Mouse (Mus musculus): Measurements from ENCODE around the gene Nmnat1. TPM values are rescaled to one million over a fixed set of nuclear protein-coding genes. Genes with fewer than 3 reads are reported as not detected.
"Not testable (repeated sequence)": the region's sequence is repeated elsewhere in the genome, so short reads cannot be mapped to it uniquely, and the experiment has no call there.

Nmnat1 gene
- total RNA-seq, 1 experiment from 2014 or later = 4.3 TPM

- ATAC-seq (ENCODE audit: extremely low read depth, insufficient number of reproducible peaks, low FRiP score, poor library complexity, severe bottlenecking) = no peak
Measured at GRCm38 (mm10) chr4:149498901-149499300, 13.9 kb upstream of the Nmnat1 start.

- no peak for ATAC-seq (ENCODE audit: extremely low read depth, insufficient number of reproducible peaks, low FRiP score, poor library complexity, severe bottlenecking)
Measured at GRCm38 (mm10) chr4:149496612-149497011, 11.6 kb upstream of the Nmnat1 start.

GRCm38 (mm10) chr4:149491151-149491550 is 6.1 kb upstream of the Nmnat1 start:
- ATAC-seq (ENCODE audit: extremely low read depth, insufficient number of reproducible peaks, low FRiP score, poor library complexity, severe bottlenecking) = no peak

GRCm38 (mm10) chr4:149489415-149490240 is 4.6 kb upstream of the Nmnat1 start:
- no peak for ATAC-seq (ENCODE audit: extremely low read depth, insufficient number of reproducible peaks, low FRiP score, poor library complexity, severe bottlenecking)

- ATAC-seq (ENCODE audit: extremely low read depth, insufficient number of reproducible peaks, low FRiP score, poor library complexity, severe bottlenecking) = no peak
Measured at GRCm38 (mm10) chr4:149487729-149488128, 2.7 kb upstream of the Nmnat1 start.

DNA sequence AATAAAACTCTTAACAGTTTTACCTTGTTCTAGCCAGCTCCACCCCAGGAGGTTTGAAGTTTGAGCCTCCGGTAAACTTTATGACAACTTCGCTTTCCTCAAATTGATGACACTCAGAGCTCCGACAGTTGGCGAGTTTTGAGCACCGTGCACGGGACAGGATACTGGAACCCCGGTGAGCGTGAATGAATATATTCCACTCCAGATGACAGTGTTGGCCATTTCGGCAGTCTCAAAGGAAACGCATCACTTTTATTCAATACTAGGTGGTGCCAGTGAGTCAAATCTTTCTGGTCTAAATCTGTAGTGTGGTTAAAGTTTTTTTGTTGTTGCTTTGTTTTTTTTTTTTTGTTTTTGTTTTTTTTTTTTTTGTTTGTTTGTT is 814 bp upstream of the Nmnat1 start:
- no peak for ATAC-seq (ENCODE audit: extremely low read depth, insufficient number of reproducible peaks, low FRiP score, poor library complexity, severe bottlenecking)

DNA sequence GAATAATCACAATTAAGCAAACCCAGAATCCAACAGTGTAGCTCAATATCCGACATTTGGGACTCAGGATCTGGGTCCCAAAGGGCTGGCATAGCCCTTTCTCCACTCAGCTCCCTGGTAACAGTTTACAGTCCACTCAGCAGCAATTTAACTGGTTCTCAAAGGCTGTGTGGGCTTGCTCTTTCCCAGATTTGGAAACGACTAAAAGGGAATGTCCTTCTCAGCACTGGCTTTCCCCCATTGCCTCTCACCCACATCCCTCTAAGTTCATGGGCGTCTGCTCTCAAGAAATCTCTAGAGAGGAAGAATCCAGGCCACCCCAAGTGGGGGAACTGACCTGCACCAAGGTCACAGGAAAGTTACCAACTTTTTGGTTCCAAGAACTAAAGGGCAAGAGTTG is 436 bp downstream of the Nmnat1 start:
- no peak for ATAC-seq (ENCODE audit: extremely low read depth, insufficient number of reproducible peaks, low FRiP score, poor library complexity, severe bottlenecking)

DNA sequence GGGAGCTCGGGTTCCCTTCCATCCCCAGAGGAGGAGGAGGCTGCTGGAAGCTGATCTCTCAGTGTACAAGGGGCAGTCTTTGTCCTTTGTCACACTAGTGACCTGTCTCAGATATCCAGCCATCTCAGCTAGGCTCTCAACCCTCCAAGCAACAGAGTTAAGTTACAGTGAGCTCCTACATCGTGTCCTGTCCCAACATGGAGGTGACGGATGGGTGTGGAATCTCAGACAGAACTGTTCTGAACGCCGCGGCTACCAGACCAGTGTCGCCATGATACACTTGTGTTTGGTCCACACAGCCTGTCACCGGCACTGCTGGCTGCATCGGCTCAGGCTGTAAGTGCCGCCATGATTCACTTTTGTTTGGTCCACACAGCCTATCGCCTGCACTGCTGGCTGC is 7.9 kb downstream of the Nmnat1 start, which contains the start of gene Tmem274:
TSS of gene Tmem274 (plus strand) at position 301 of the 400 bp plus-strand sequence.
- no peak for ATAC-seq (ENCODE audit: extremely low read depth, insufficient number of reproducible peaks, low FRiP score, poor library complexity, severe bottlenecking)

GRCm38 (mm10) chr4:149475096-149475495 is 9.9 kb downstream of the Nmnat1 start:
- ATAC-seq (ENCODE audit: extremely low read depth, insufficient number of reproducible peaks, low FRiP score, poor library complexity, severe bottlenecking) = no peak

GRCm38 (mm10) chr4:149469557-149469956 is 15.4 kb downstream of the Nmnat1 start:
- no peak for ATAC-seq (ENCODE audit: extremely low read depth, insufficient number of reproducible peaks, low FRiP score, poor library complexity, severe bottlenecking)

GRCm38 (mm10) chr4:149463435-149463950 is 21.5 kb downstream of the Nmnat1 start:
- no peak for ATAC-seq (ENCODE audit: extremely low read depth, insufficient number of reproducible peaks, low FRiP score, poor library complexity, severe bottlenecking)

DNA sequence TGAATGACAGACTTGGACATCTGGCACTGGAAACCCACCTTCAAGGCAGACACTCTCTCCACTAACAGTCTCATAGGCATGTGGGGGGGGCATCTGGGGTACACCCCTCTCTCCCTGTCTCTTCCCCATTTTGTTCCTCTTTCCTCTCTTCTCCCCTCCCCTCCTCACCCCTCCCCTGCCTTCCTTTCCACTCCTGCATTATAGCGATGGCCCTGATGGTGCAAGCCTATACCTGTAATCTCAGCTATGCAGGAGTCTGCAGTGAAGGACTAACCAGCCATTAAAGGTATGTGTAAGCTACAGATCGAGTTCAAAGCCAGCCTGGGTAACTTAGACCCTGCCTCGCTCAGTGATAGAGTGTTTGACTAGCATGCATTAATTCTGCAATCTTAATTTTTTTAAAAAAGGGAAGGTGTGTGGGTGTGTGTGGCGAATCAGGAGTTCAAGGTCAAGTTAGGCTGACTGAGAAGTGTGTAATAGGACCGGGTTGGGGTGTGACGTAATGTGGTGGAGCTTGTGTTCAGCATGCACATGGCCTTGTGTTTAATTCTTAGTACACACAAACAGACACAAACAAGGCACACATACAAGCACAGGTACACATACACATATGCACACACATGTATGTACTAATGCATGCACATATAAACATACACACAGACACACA is 22.6 kb downstream of the Nmnat1 start:
- ATAC-seq (ENCODE audit: extremely low read depth, insufficient number of reproducible peaks, low FRiP score, poor library complexity, severe bottlenecking) = no peak

DNA sequence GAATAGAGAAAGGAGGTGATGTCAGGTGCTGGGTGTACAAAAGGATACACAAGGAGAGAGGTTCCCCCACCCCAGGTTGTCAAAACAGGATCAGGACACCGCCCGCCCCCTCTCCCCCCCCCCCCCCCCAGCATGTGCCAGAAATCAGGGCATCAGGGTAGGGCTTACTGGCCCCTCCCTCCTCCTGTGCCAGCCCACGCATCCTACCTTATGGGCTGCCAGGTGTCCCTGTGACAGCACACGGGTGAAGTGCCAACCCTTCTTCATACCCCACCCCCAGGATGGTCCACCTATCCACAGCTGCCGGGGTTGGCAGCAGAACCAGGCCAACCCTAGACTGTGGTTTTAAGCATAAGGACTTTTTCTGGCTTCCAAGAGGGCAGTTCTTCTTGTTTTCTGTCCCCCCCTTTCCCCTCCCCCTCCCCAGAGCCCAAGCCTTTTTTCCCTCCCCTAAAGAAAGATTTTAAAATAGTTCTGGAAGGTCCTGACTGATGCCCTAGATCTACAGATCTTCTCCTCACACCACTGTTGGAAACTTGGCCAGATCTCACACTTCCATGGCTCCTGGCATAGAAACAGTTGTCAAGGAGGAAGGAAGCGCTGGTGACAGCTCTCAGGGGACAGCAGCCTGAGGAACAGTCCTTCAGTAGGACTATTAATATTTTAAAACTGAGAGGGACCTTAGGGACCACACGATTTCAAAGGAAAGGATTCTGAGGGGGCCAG is 23.3 kb downstream of the Nmnat1 start:
- ATAC-seq (ENCODE audit: extremely low read depth, insufficient number of reproducible peaks, low FRiP score, poor library complexity, severe bottlenecking) = no peak

DNA sequence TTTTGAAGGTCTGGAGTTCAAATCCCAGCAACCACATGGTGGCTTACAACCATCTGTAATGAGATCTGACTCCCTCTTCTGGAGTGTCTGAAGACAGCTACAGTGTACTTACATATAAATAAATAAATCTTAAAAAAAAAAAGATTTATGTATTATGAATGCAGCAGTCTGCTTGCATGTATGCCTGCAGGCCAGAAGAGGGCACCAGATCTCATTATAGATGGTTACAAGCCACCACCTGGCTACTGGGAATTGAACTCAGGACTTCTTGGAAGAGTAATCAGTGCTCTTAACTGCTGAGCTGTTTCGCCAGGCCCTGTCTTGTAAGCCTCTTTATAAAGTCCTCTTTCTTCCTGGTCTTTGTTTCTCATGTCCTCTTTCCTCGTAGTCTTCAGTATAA is 24.5 kb downstream of the Nmnat1 start:
- ATAC-seq (ENCODE audit: extremely low read depth, insufficient number of reproducible peaks, low FRiP score, poor library complexity, severe bottlenecking) = not testable (repeated sequence)

- ATAC-seq (ENCODE audit: extremely low read depth, insufficient number of reproducible peaks, low FRiP score, poor library complexity, severe bottlenecking) = no peak
Measured at GRCm38 (mm10) chr4:149459425-149459824, 25.6 kb downstream of the Nmnat1 start.

GRCm38 (mm10) chr4:149458526-149458925 is 26.5 kb downstream of the Nmnat1 start:
- ATAC-seq (ENCODE audit: extremely low read depth, insufficient number of reproducible peaks, low FRiP score, poor library complexity, severe bottlenecking) = no peak

DNA sequence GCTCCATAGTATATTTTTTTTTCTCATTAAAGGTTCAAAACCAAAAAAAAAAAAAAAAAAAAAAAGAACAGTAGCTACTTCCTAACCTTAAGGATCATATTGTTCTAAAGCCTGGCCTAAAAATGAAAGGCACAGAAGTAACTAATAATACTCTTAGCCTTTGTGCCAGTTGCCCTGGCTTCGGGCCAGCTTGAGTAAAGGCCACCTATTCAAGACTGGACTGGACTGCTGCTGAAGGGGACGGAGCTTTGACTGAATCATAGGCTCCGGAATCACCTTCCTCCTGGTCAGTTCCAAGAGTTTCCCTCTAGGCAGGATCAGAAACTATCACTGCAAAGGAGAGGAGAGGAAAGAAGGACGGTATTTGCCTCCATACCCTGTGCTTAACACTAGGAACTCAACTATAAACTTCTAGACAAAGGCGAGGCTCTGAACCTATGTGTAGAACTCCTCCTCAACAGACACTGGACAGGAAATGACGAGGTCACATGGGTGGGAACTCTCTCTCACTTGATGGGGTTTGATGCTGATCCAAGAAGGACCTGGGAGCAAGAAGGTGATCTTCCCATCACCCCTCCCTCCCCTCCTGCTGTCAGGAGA is 27.1 kb downstream of the Nmnat1 start:
- no peak for ATAC-seq (ENCODE audit: extremely low read depth, insufficient number of reproducible peaks, low FRiP score, poor library complexity, severe bottlenecking)

DNA sequence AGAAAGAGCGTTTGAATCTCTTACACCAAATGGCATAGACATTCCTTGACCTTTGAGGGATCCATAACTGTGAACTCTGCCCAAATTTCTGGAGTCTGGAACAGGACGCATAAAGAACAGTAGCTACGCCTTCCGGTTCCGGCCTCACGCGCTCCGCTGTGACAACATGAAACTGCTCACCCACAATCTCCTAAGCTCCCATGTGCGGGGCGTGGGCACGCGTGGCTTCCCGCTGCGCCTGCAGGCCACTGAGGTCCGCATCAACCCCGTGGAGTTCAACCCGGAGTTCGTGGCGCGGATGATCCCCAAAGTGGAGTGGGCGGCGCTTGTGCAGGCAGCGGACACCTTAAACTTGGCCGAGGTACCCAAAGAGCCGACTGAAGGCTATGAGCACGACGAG is 27.8 kb downstream of the Nmnat1 start:
- peak; percentile 69 for ATAC-seq (ENCODE audit: extremely low read depth, insufficient number of reproducible peaks, low FRiP score, poor library complexity, severe bottlenecking)

GRCm38 (mm10) chr4:149454879-149455278 is 30.1 kb downstream of the Nmnat1 start, which contains the start of gene Rbp7:
Rbp7 (minus strand) TSS chr4:149454978.
- no peak for ATAC-seq (ENCODE audit: extremely low read depth, insufficient number of reproducible peaks, low FRiP score, poor library complexity, severe bottlenecking)

Data from neutrophil, adult 5-6 weeks (primary cell).